Mouse (Mus musculus): ENCODE data around the gene Wdfy2.

- TF ChIP-seq POLR2A (IDR thresholded peaks at IDR 0.05; ENCODE audit: low read depth, low read length) (no peak), CTCF (conservative IDR thresholded peaks at IDR 0.05; ENCODE audit: insufficient read depth, insufficient read length, low read depth, low read length) (no peak)
Measured at GRCm38 (mm10) chr14:62864254-62864653, 26.8 kb downstream of the Wdfy2 start.

All from kidney, adult 2 months (tissue).